Mouse (Mus musculus) E14TG2a.4 (cell line): Measurements from ENCODE around the gene Ppp1r37.

ENCODE experiments used
- CTCF ChIP-seq: conservative IDR thresholded peaks from 2 replicates; pipeline ENCODE4 v1.5.1; 2014; ENCODE audit warnings: low read length
- NANOG ChIP-seq: IDR thresholded peaks from 2 replicates; pipeline ENCODE4 v1.6.1; 2014; ENCODE audit warnings: borderline replicate concordance, low read length, mixed read lengths

DNA sequence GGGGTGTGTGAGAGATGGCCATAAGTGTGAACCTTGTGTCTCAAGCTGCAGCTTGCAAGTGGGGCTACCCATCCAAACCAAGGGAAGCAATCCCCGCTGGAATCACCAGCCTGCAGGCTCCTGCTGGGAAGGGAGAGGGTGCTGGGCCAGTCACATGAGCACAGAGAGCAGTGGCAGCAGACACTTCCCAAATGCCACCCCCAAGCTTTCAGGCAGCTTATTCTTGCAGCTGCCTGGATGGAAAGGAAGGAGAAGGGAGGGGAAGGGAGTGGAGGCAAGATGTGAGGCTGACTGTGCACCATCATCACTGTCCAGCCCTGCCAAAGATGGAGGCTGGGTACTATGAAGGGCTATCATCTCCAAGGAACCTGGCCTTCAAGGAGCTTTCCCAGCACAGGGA lies 8.7 kb downstream of the Ppp1r37 start:
- TF ChIP-seq CTCF (no peak), NANOG (no peak)
